Mouse (Mus musculus) forebrain, embryonic 12.5 days (tissue): ENCODE results near the gene Ranbp3l. TPM values are rescaled to one million over a fixed set of nuclear protein-coding genes. Genes with fewer than 3 reads are reported as not detected.

Source experiments
- ATAC-seq: fragments of 200-750 bp; cut with Nextera tagmentation; 2 replicates; pipeline ENCODE4 v1.8.0; 2017; ENCODE audit warnings: moderate TSS enrichment; ENCODE audit not compliant: low FRiP score
- H3K27ac ChIP-seq: fragments of 300-500 bp; sonication (generic); 2 replicates; pipeline ENCODE4 v1.5.1; 2016; ENCODE audit warnings: mild to moderate bottlenecking
- H3K27me3 ChIP-seq: fragments of 300-500 bp; sonication (generic); 2 replicates; pipeline ENCODE4 v1.6.1; 2016; ENCODE audit warnings: mild to moderate bottlenecking
- H3K36me3 ChIP-seq: fragments of 300-500 bp; sonication (generic); replicated peaks from 2 replicates; pipeline ENCODE4 v1.6.1; 2016; ENCODE audit warnings: mild to moderate bottlenecking
- H3K4me1 ChIP-seq: fragments of 300-500 bp; sonication (generic); 2 replicates; pipeline ENCODE4 v1.6.1; 2016
- H3K4me2 ChIP-seq: fragments of 300-500 bp; sonication (generic); 2 replicates; pipeline ENCODE4 v1.6.1; 2016; ENCODE audit warnings: mild to moderate bottlenecking, moderate library complexity
- H3K4me3 ChIP-seq: fragments of 300-500 bp; sonication (generic); replicated peaks from 2 replicates; pipeline ENCODE4 v1.5.1; 2016; ENCODE audit warnings: mild to moderate bottlenecking
- H3K9ac ChIP-seq: fragments of 300-500 bp; sonication (generic); 2 replicates; pipeline ENCODE4 v1.6.1; 2016; ENCODE audit warnings: mild to moderate bottlenecking
- H3K9me3 ChIP-seq: fragments of 300-500 bp; sonication (generic); 2 replicates; pipeline ENCODE4 v1.6.1; 2016
- WGBS: fragments of 180-500 bp; shearing (Covaris S2); methylation state at CpG from one replicate; pipeline ENCODE4 v1.1.7; 2016; 5-methylcytosine and 5-hydroxymethylcytosine counted together
- polyA plus RNA-seq: library from polyadenylated mRNA; unstranded; fragments of >200 nt; fragmentation: Nextera tagmentation; extraction: Ambion mirVana; gene quantifications from 2 replicates; pipeline ENCODE4 v1.2.1, GENCODE M21; 2016

Ranbp3l gene
- polyA plus RNA-seq, 1 experiment from 2014 or later: 3.1 TPM

DNA sequence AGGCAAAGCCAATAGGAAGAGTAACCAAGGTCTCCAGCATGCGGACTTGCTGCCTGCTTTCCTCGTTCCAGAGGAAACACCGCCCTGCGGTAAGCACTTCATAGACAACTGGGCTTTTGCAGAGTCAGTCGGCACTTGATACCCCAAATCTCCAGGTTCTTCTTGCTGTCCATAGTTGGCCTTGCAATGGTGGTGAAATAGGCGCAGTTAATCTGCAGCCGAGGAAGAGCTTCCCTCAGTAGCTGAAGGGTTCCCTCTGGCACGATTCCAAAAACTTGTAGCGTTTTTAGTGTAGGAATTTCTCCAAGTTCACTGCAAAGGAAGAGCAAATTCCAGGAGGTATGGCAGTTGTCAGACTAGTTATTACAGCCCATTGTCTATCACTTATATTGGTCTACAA, 145.8 kb downstream of the Ranbp3l start:
- WGBS: 90% methylated on average over 9 of the region's 9 CpGs
- Histone ChIP-seq H3K4me1 (no peaks in the 10 kb centered on the region), H3K27me3 (no peaks in the 10 kb centered on the region), H3K9ac (no peak overlapping the region), H3K4me3 (no peak overlapping the region), H3K4me2 (no peak overlapping the region), H3K27ac (no peak overlapping the region), H3K36me3 (peaks cover 62% of the 10 kb centered on the region), H3K9me3 (no peaks in the 10 kb centered on the region)
- ATAC-seq: no peak

DNA sequence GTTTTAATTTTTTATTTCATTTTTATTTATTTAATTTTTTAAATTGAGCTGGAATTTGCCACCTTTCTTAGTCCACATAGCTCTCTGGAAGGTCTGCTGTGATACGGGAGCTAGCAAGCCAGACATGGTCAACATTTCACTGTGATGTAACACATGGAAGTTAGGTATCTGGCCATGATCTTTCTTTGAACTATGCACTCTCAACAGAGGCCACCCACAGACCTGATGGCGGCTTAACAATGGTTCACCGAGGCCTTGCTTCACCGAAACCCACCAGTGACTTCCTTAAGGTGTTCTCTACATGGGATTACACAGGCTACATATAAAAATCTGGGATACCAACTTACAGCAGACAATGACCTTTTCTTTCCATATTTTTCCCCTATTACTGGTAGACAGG, 146.4 kb downstream of the Ranbp3l start:
- Histone ChIP-seq H3K4me1 (no peaks in the 10 kb centered on the region), H3K27me3 (no peaks in the 10 kb centered on the region), H3K4me3 (no peak overlapping the region), H3K4me2 (no peak overlapping the region), H3K9me3 (no peaks in the 10 kb centered on the region), H3K27ac (no peak overlapping the region), H3K36me3 (peaks cover 67% of the 10 kb centered on the region), H3K9ac (no peak overlapping the region)
- ATAC-seq: no peak
- WGBS: 91% methylated on average over 4 of the region's 4 CpGs

DNA sequence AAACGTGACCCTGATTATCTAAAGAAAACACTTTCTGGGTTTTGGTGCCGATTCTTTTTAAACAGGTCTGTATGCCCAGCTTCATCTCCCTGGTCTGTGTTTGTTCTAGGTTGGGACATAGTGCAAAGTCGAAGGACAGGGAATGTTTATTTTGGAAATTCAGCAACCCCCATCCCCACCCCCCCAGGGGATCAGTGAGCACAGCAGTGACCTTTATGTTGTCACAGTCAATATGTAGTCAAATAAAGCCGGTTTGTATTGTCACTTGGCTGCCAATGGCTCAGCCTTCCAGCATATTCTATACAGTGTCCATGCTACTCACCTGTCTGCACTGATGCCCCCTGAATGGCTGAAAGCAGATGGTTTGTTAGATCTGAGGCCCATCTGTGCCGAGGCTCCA, 146.8 kb downstream of the Ranbp3l start:
- Histone ChIP-seq H3K4me1 (no peaks in the 10 kb centered on the region), H3K27ac (no peak overlapping the region), H3K27me3 (no peaks in the 10 kb centered on the region), H3K4me3 (no peak overlapping the region), H3K4me2 (no peak overlapping the region), H3K9ac (no peak overlapping the region), H3K36me3 (peaks cover 72% of the 10 kb centered on the region), H3K9me3 (no peaks in the 10 kb centered on the region)
- WGBS: 81% methylated on average over 5 of the region's 5 CpGs
- no peak for ATAC-seq

Other genes starting within 250 kb of the Ranbp3l start
- gene Nadk2, start 103.3 kb downstream of the Ranbp3l start, polyA plus RNA-seq: 32.0 and 34.9 TPM in 2 replicates
- 3.9 and 4.5 TPM in 2 replicates for gene Lmbrd2, start 172.6 kb downstream of the Ranbp3l start, polyA plus RNA-seq
- 113 and 122 TPM in 2 replicates for gene Skp2, start 187.5 kb downstream of the Ranbp3l start, polyA plus RNA-seq